Mouse (Mus musculus) limb, embryonic 11.5 days (tissue): ENCODE measurements around the gene Lefty1. TPM values are rescaled to one million over a fixed set of nuclear protein-coding genes. Genes with fewer than 3 reads are reported as not detected.
"Not testable (repeated sequence)": the region's sequence is repeated elsewhere in the genome, so short reads cannot be mapped to it uniquely, and the experiment has no call there.

Source experiments
- ATAC-seq: fragments of 200-750 bp; cut with Nextera tagmentation; 2 replicates; pipeline ENCODE4 v1.8.0; 2017; ENCODE audit warnings: low read depth; ENCODE audit not compliant: insufficient number of reproducible peaks, low FRiP score, low TSS enrichment
- DNase-seq: peaks from one replicate; pipeline ENCODE4 v3.0.0-alpha.2; 2015; ENCODE audit warnings: low spot score
- H3K27ac ChIP-seq: fragments of 300-500 bp; sonication (generic); replicated peaks from 2 replicates; pipeline ENCODE4 v1.5.1; 2014; ENCODE audit warnings: low read depth, mild to moderate bottlenecking, low read length
- H3K27me3 ChIP-seq: fragments of 300-500 bp; sonication (generic); 2 replicates; pipeline ENCODE4 v1.6.1; 2014; ENCODE audit warnings: mild to moderate bottlenecking, low read length, mixed read lengths; ENCODE audit not compliant: control insufficient read depth, insufficient read depth
- H3K36me3 ChIP-seq: fragments of 300-500 bp; sonication (generic); 2 replicates; pipeline ENCODE4 v1.6.1; 2014; ENCODE audit warnings: mild to moderate bottlenecking, low read length, moderate library complexity, mixed read lengths; ENCODE audit not compliant: control insufficient read depth, insufficient read depth
- H3K4me1 ChIP-seq: fragments of 300-500 bp; sonication (generic); 2 replicates; pipeline ENCODE4 v1.6.1; 2014; ENCODE audit warnings: low read length, mixed read lengths; ENCODE audit not compliant: control insufficient read depth, insufficient read depth
- H3K4me2 ChIP-seq: fragments of 300-500 bp; sonication (generic); 2 replicates; pipeline ENCODE4 v1.6.1; 2014; ENCODE audit warnings: low read depth, mild to moderate bottlenecking, moderate library complexity; ENCODE audit not compliant: severe bottlenecking
- H3K4me3 ChIP-seq: fragments of 300-500 bp; sonication (generic); 2 replicates; pipeline ENCODE4 v1.5.1; 2014; ENCODE audit warnings: low read depth, low read length
- H3K9ac ChIP-seq: fragments of 300-500 bp; sonication (generic); 2 replicates; pipeline ENCODE4 v1.6.1; 2014; ENCODE audit warnings: mild to moderate bottlenecking, low read length
- H3K9me3 ChIP-seq: fragments of 300-500 bp; sonication (generic); 2 replicates; pipeline ENCODE4 v1.6.1; 2016; ENCODE audit warnings: low read length; ENCODE audit not compliant: control insufficient read depth
- WGBS: fragments of 180-500 bp; shearing (Covaris S2); extraction: QIAGEN DNeasy Blood & Tissue Kit; methylation state at CpG from one replicate; pipeline ENCODE4 v1.1.7; 2014; 5-methylcytosine and 5-hydroxymethylcytosine counted together
- polyA plus RNA-seq: library from polyadenylated mRNA; unstranded; fragments of >200 nt; fragmentation: Nextera tagmentation; extraction: Ambion mirVana; gene quantifications from 2 replicates; pipeline ENCODE4 v1.2.1, GENCODE M21; 2014

The Lefty1 gene
- polyA plus RNA-seq, 1 experiment from 2014 or later: 0.12 TPM

DNA sequence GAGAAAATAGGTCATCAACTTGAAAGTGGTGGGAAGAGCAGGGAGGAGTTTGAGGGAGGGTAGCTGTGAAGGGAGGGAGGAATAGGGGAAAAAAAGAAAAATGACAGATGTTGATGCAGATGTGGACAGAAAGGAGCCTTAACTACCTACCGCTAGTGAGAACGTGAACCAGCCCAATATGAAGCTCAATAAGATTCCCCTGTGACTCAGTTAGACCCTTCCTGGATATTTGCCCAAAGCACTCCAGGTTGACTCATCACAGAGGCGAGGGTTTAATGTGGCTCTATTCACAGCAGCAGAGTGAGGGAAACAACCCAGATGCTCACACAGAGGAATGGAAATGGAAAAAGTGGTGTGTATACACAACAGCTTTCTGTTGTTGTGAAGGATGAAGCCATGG is 3.7 kb upstream of the Lefty1 start:
- Histone ChIP-seq H3K9ac (no peak overlapping the region), H3K9me3 (no peaks in the 10 kb centered on the region), H3K36me3 (no peaks in the 10 kb centered on the region), H3K27ac (no peak overlapping the region), H3K4me3 (no peak overlapping the region), H3K4me2 (no peak overlapping the region), H3K27me3 (peaks cover 31% of the 10 kb centered on the region), H3K4me1 (no peaks in the 10 kb centered on the region)
- 81% methylated on average over 3 of the region's 3 CpGs for WGBS
- DNase-seq (no peak), ATAC-seq (no peak)

- ATAC-seq (no peak), DNase-seq (no peak)
- Histone ChIP-seq H3K4me3 (no peak overlapping the region), H3K4me1 (no peaks in the 10 kb centered on the region), H3K27me3 (peaks cover 34% of the 10 kb centered on the region), H3K4me2 (no peak overlapping the region), H3K9ac (no peak overlapping the region), H3K9me3 (no peaks in the 10 kb centered on the region), H3K27ac (no peak overlapping the region), H3K36me3 (no peaks in the 10 kb centered on the region)
- 19% methylated on average over 6 of the region's 6 CpGs for WGBS
Measured at GRCm38 (mm10) chr1:180933659-180934058, 1.2 kb upstream of the Lefty1 start.

DNA sequence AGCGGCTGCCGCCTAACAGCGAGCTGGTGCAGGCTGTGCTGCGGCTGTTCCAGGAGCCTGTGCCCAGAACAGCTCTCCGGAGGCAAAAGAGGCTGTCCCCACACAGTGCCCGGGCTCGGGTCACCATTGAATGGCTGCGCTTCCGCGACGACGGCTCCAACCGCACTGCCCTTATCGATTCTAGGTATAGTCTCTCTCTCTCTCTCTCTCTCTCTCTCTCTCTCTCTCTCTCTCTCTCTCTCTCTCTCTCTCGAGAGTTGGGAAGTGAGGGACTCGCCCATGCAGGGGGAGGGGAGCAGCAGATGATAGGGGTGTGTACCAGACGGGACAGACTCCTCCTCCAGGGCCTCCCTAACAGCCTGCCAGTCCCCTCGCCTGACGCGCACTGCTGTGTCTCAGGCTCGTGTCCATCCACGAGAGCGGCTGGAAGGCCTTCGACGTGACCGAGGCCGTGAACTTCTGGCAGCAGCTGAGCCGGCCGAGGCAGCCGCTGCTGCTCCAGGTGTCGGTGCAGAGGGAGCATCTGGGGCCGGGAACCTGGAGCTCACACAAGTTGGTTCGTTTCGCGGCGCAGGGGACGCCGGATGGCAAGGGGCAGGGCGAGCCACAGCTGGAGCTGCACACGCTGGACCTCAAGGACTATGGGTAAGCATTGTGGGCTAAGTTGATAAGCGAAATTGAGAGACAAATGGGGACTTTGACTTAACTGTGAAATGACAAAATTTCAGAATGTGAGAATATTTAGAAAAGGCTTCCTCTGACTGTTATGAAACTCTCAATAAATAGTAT is 2.0 kb downstream of the Lefty1 start:
- not testable (repeated sequence) for H3K9me3 ChIP-seq, H3K36me3 ChIP-seq, H3K4me1 ChIP-seq, H3K9ac ChIP-seq, H3K27ac ChIP-seq, DNase-seq, ATAC-seq
- WGBS: 2% methylated on average over 34 of the region's 41 CpGs
- H3K27me3 ChIP-seq: peaks cover 42% of the 10 kb centered on the region
- peak overlapping the region; percentile 16; the same call in 1 of the 2 replicates for H3K4me3 ChIP-seq
- peak overlapping the region; percentile 40 for H3K4me2 ChIP-seq

- not testable (repeated sequence) for H3K4me3 ChIP-seq, H3K27ac ChIP-seq, H3K4me2 ChIP-seq, H3K9ac ChIP-seq, H3K9me3 ChIP-seq, H3K36me3 ChIP-seq, ATAC-seq, DNase-seq, H3K4me1 ChIP-seq
- peaks cover 43% of the 10 kb centered on the region for H3K27me3 ChIP-seq
- WGBS: 17% methylated on average over 13 of the region's 13 CpGs
Measured at GRCm38 (mm10) chr1:180937631-180938030, 2.8 kb downstream of the Lefty1 start.

GRCm38 (mm10) chr1:180938781-180939180 is 4.0 kb downstream of the Lefty1 start:
- not testable (repeated sequence) for DNase-seq, H3K4me1 ChIP-seq, H3K4me3 ChIP-seq, H3K4me2 ChIP-seq, H3K36me3 ChIP-seq, H3K27ac ChIP-seq, H3K9me3 ChIP-seq, H3K9ac ChIP-seq, ATAC-seq
- peaks cover 45% of the 10 kb centered on the region for H3K27me3 ChIP-seq
- WGBS: 83% methylated on average over 2 of the region's 2 CpGs

GRCm38 (mm10) chr1:180940776-180941460 is 6.1 kb downstream of the Lefty1 start:
- Histone ChIP-seq H3K27ac (no peak overlapping the region), H3K9ac (no peak overlapping the region), H3K4me2 (peak overlapping the region; percentile 94; the same call in 1 of the 2 replicates), H3K4me3 (no peak overlapping the region; the same call in 1 of the 2 replicates), H3K27me3 (peaks cover 25% of the 10 kb centered on the region), H3K9me3 (no peaks in the 10 kb centered on the region), H3K4me1 (peaks cover 10% of the 10 kb centered on the region), H3K36me3 (no peaks in the 10 kb centered on the region)
- 81% methylated on average over 7 of the region's 7 CpGs for WGBS
- DNase-seq: no peak
- ATAC-seq: no peak

- ATAC-seq: no peak
- WGBS: 2% methylated on average over 18 of the region's 18 CpGs
- Histone ChIP-seq H3K9ac (peak overlapping the region; percentile 80), H3K4me3 (peak overlapping the region; percentile 81), H3K27ac (no peak overlapping the region), H3K36me3 (no peaks in the 10 kb centered on the region), H3K9me3 (no peaks in the 10 kb centered on the region), H3K4me1 (peaks cover 14% of the 10 kb centered on the region), H3K4me2 (peak overlapping the region; percentile 94), H3K27me3 (peaks cover 19% of the 10 kb centered on the region)
- peak; percentile 63 for DNase-seq
Measured at GRCm38 (mm10) chr1:180941726-180942125, 6.9 kb downstream of the Lefty1 start.

DNA sequence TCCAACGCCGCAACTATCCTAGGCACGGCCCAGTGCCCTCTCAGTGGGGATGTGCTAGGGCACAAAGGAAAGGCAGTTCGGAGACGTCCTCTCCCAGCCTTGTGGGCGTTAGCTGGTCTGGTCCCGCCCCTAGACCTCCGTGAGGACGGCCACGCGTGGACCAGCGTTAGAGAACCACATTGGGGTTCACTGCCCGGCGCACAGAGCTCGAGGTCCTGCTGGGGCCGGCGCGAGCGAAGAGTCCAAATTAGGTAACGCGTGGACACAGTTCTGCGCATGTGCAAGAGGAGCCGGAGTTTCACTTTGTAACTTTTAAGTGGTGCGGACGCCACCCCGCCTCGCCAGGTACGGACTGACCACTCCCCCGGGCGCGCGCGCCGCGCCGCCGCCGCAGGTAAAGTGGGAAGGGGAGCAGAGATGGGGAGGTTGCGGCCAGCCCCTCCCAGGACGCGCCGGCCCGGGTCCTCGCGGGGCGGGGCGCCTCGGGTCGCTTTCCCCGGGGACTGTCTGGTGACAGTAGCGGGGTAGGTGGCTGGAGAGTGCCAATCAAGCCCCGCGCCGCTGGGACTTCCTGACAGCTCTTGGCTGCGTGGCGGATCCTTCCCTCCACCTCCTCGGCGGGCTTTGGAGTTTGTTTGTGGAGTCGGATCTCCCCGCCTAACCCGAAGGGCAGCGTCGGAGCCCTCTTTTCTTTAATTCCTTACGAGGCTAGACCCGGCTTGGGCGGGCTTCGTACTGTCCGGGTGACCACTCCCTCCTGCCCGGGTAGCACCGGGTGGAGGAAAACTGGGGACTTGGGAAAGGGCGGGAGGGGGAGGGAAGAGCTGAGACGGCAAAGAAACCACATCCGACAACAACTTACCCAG is 7.6 kb downstream of the Lefty1 start, which contains the start of gene Tmem63a:
Gene Tmem63a, plus strand, starts transcription at position 179 of the 866 bp plus-strand sequence.
- H3K4me1 ChIP-seq: peaks cover 14% of the 10 kb centered on the region
- peak within 1 kb of the TSS; percentile 80 for H3K9ac ChIP-seq
- peak within 1 kb of the TSS; percentile 94 for H3K4me2 ChIP-seq
- H3K9me3 ChIP-seq: no peaks in the 10 kb centered on the region
- no peak within 1 kb of the TSS for H3K27ac ChIP-seq
- H3K36me3 ChIP-seq: no peaks in the 10 kb centered on the region
- peak within 1 kb of the TSS; percentile 81 for H3K4me3 ChIP-seq
- ATAC-seq: no peak; the same call in 1 of the 2 replicates
- H3K27me3 ChIP-seq: peaks cover 19% of the 10 kb centered on the region
- WGBS: under 1% methylated on average over 65 of the region's 73 CpGs
- peak; percentile 83 for DNase-seq
